In genomic region chr6:65767911-65768310, GRCm38 (mm10) we compare ENCODE assay signal across 25 mouse cellular contexts. TPM values are rescaled to one million over a fixed set of nuclear protein-coding genes. Genes with fewer than 3 reads are reported as not detected.
DNase-seq lines count a peak whose midpoint lies in the region; ATAC-seq lines count a peak whose summit lies in the region.
"Had no signal": no experiment of that assay in that cellular context is flagged by ENCODE, and none has a peak within 500 bp of the region (broad histone marks: within the 10 kb centered on the region; RNA-seq: fewer than 3 reads in every experiment).

No protein-coding gene starts in this region.

- DNase-seq in midbrain, embryonic 11.5 days (ENCODE audit: low spot score, missing footprints): peak; percentile 23
- DNase-seq in embryo, embryonic 10.5 days (ENCODE audit: low spot score): peak; percentile 43
- peak; percentile 74 for DNase-seq in embryonic facial prominence, embryonic 11.5 days (ENCODE audit: low spot score)
- DNase-seq in kidney, adult 9 months: no peak
- no peak for DNase-seq in spleen, postnatal 10 days (ENCODE audit: low spot score in 2 of 2)
- DNase-seq in cerebellum, adult 11-12 months: no peak
- DNase-seq: adrenal gland, postnatal 10 days; adrenal gland, postnatal 36 days; cerebellum, adult 2 months; cerebellum, adult 9-11 months; cerebellum, postnatal 36 days; gastrocnemius, adult 2 months; gastrocnemius, postnatal 14 days; heart, adult 11 months; kidney, adult 18-20 months had no signal

- ATAC-seq in midbrain, embryonic 11.5 days (ENCODE audit: low FRiP score): no peak
- no peak for ATAC-seq in midbrain, embryonic 16.5 days
- no peak for ATAC-seq in embryonic facial prominence, embryonic 11.5 days (replicated peaks; ENCODE audit: insufficient number of reproducible peaks, low FRiP score, low TSS enrichment, low read depth)
- ATAC-seq: CD4-positive, CD25-positive, alpha-beta regulatory T cell, adult 4 months; forebrain, embryonic 13.5 days; forebrain, embryonic 16.5 days; hindbrain, embryonic 16.5 days; intestine, embryonic 15.5 days had no signal

- H3K4me1 ChIP-seq in midbrain, embryonic 11.5 days (ENCODE audit: control insufficient read depth, insufficient read depth, low read length): no peaks in the 10 kb centered on the region
- no peaks in the 10 kb centered on the region for H3K4me1 ChIP-seq in midbrain, embryonic 16.5 days (ENCODE audit: control insufficient read depth, insufficient read depth, low read length)
- H3K4me1 ChIP-seq in embryonic facial prominence, embryonic 11.5 days (ENCODE audit: control insufficient read depth, insufficient read depth, low read length): no peaks in the 10 kb centered on the region
- H3K4me1 ChIP-seq: intestine, embryonic 15.5 days had no signal

- no peak overlapping the region for H3K4me2 ChIP-seq in midbrain, embryonic 11.5 days
- H3K4me2 ChIP-seq in midbrain, embryonic 16.5 days (ENCODE audit: low read length): no peak overlapping the region
- no peak overlapping the region for H3K4me2 ChIP-seq in embryonic facial prominence, embryonic 11.5 days (ENCODE audit: low read depth, low read length)
- H3K4me2 ChIP-seq: embryonic facial prominence, embryonic 13.5 days; forebrain, embryonic 13.5 days; heart, embryonic 11.5 days; hindbrain, embryonic 13.5 days; intestine, embryonic 15.5 days had no signal

- H3K9ac ChIP-seq in midbrain, embryonic 11.5 days (ENCODE audit: low read length): no peak overlapping the region
- H3K9ac ChIP-seq in midbrain, embryonic 16.5 days (ENCODE audit: low read depth, low read length): no peak overlapping the region
- no peak overlapping the region for H3K9ac ChIP-seq in embryonic facial prominence, embryonic 11.5 days (replicated peaks; ENCODE audit: low read length)
- H3K9ac ChIP-seq: embryonic facial prominence, embryonic 13.5 days; forebrain, embryonic 13.5 days; hindbrain, embryonic 13.5 days; intestine, embryonic 15.5 days had no signal

- no peak overlapping the region for H3K27ac ChIP-seq in midbrain, embryonic 11.5 days (ENCODE audit: low read depth, low read length)
- no peak overlapping the region for H3K27ac ChIP-seq in midbrain, embryonic 16.5 days (ENCODE audit: low read length)
- no peak overlapping the region for H3K27ac ChIP-seq in embryonic facial prominence, embryonic 11.5 days (replicated peaks; ENCODE audit: low read depth, low read length)
- H3K27ac ChIP-seq: embryonic facial prominence, embryonic 13.5 days; forebrain, embryonic 10.5 days; forebrain, embryonic 13.5 days; gastrocnemius, adult 2 months; hindbrain, embryonic 13.5 days; intestine, embryonic 15.5 days had no signal

- no peaks in the 10 kb centered on the region for H3K27me3 ChIP-seq in midbrain, embryonic 11.5 days (ENCODE audit: control insufficient read depth, insufficient read depth, low read length)
- H3K27me3 ChIP-seq in midbrain, embryonic 16.5 days (ENCODE audit: control insufficient read depth, insufficient read depth, low read depth, low read length): no peaks in the 10 kb centered on the region
- H3K27me3 ChIP-seq in embryonic facial prominence, embryonic 11.5 days (ENCODE audit: control insufficient read depth, insufficient read depth, low read length): no peaks in the 10 kb centered on the region
- H3K27me3 ChIP-seq: embryonic facial prominence, embryonic 13.5 days; forebrain, embryonic 13.5 days; hindbrain, embryonic 13.5 days; intestine, embryonic 15.5 days had no signal

- H3K9me3 ChIP-seq in midbrain, embryonic 11.5 days (ENCODE audit: control insufficient read depth, low read length): no peaks in the 10 kb centered on the region
- no peaks in the 10 kb centered on the region for H3K9me3 ChIP-seq in midbrain, embryonic 16.5 days (replicated peaks; ENCODE audit: control insufficient read depth, low read length, poor library complexity, severe bottlenecking)
- H3K9me3 ChIP-seq in embryonic facial prominence, embryonic 11.5 days (replicated peaks; ENCODE audit: control insufficient read depth, low read length): no peaks in the 10 kb centered on the region
- H3K9me3 ChIP-seq: embryonic facial prominence, embryonic 13.5 days; forebrain, embryonic 10.5 days; forebrain, embryonic 13.5 days; hindbrain, embryonic 13.5 days; intestine, embryonic 15.5 days had no signal

- 91% methylated on average over 5 of the region's 5 CpGs for WGBS in midbrain, embryonic 11.5 days
- 91% methylated on average over 5 of the region's 5 CpGs for WGBS in midbrain, embryonic 16.5 days
- 69% methylated on average over 5 of the region's 5 CpGs for WGBS in embryonic facial prominence, embryonic 11.5 days

- H3K4me3 ChIP-seq in midbrain, embryonic 11.5 days (ENCODE audit: low read depth, low read length): no peak overlapping the region
- no peak overlapping the region for H3K4me3 ChIP-seq in midbrain, embryonic 16.5 days (ENCODE audit: low read depth, low read length)
- no peak overlapping the region for H3K4me3 ChIP-seq in embryonic facial prominence, embryonic 11.5 days (ENCODE audit: low read depth, low read length)
- H3K4me3 ChIP-seq: embryonic facial prominence, embryonic 13.5 days; forebrain, embryonic 10.5 days; forebrain, embryonic 13.5 days; gastrocnemius, adult 2 months; hindbrain, embryonic 13.5 days; intestine, embryonic 15.5 days had no signal

- H3K36me3 ChIP-seq in midbrain, embryonic 11.5 days (ENCODE audit: control insufficient read depth, insufficient read depth, low read length): no peaks in the 10 kb centered on the region
- H3K36me3 ChIP-seq in midbrain, embryonic 16.5 days (ENCODE audit: control insufficient read depth, insufficient read depth, low read length): no peaks in the 10 kb centered on the region
- H3K36me3 ChIP-seq in embryonic facial prominence, embryonic 11.5 days (replicated peaks; ENCODE audit: control insufficient read depth, insufficient read depth, low read depth, low read length): no peaks in the 10 kb centered on the region
- H3K36me3 ChIP-seq: embryonic facial prominence, embryonic 13.5 days; forebrain, embryonic 10.5 days; hindbrain, embryonic 13.5 days; intestine, embryonic 15.5 days had no signal

RNA-seq across cellular contexts. Expression of gene Prdm5, which starts 10.9 kb away (rescaled TPM):
- polyA plus RNA-seq in midbrain, embryonic 11.5 days (2014; fragmentation: Nextera tagmentation; extraction: Ambion mirVana): 13.1 and 13.3 TPM in 2 replicates
- polyA plus RNA-seq in midbrain, embryonic 16.5 days (2015; fragmentation: Nextera tagmentation; extraction: Ambion mirVana): 3.7 and 4.3 TPM in 2 replicates
- 17.2 and 18.6 TPM in 2 replicates for polyA plus RNA-seq in embryonic facial prominence, embryonic 11.5 days (2014; fragmentation: Nextera tagmentation; extraction: Ambion mirVana)

Comparison
In these comparisons a context has a peak if more than half of its experiments do, and no peak if none do; other contexts are left out.
1. DNase-seq: peak in midbrain, embryonic 11.5 days (single experiment), embryo, embryonic 10.5 days (single experiment) and embryonic facial prominence, embryonic 11.5 days (single experiment); none in kidney, adult 9 months (single experiment), spleen, postnatal 10 days (0 of 2) and cerebellum, adult 11-12 months (single experiment).